In genomic region chr14:56844507-56844906, GRCm38 (mm10) we compare ENCODE assay signal across 13 mouse cellular contexts. TPM values are rescaled to one million over a fixed set of nuclear protein-coding genes. Genes with fewer than 3 reads are reported as not detected.
A peak's percentile ranks its signal among the peaks of the same experiment; 100 is the strongest.
DNase-seq lines count a peak whose midpoint lies in the region; ATAC-seq and TF ChIP-seq lines count a peak whose summit lies in the region.
"Had no signal": no experiment of that assay in that cellular context is flagged by ENCODE, and none has a peak within 500 bp of the region (broad histone marks: within the 10 kb centered on the region; RNA-seq: fewer than 3 reads in every experiment).

No protein-coding gene starts in this region.

- H3K9ac ChIP-seq in hindbrain, embryonic 13.5 days, result no peak overlapping the region
- no peak overlapping the region for H3K9ac ChIP-seq in hindbrain, embryonic 12.5 days
- H3K9ac ChIP-seq in forebrain, embryonic 12.5 days, result no peak overlapping the region
- no peak overlapping the region for H3K9ac ChIP-seq in midbrain, embryonic 15.5 days
- no peak overlapping the region for H3K9ac ChIP-seq in heart, embryonic 12.5 days
- H3K9ac ChIP-seq: limb, embryonic 15.5 days; stomach, embryonic 15.5 days had no signal

- no peaks in the 10 kb centered on the region for H3K4me1 ChIP-seq in hindbrain, embryonic 13.5 days (replicated peaks)
- 0 out of 2 replicates have a peak, but pooled peaks cover 5% of the 10 kb centered on the region for H3K4me1 ChIP-seq in hindbrain, embryonic 12.5 days
- peaks cover 6% of the 10 kb centered on the region for H3K4me1 ChIP-seq in forebrain, embryonic 12.5 days
- no peaks in the 10 kb centered on the region for H3K4me1 ChIP-seq in kidney, adult 2 months (ENCODE audit: control insufficient read depth, insufficient read depth, low read length)
- H3K4me1 ChIP-seq in midbrain, embryonic 15.5 days, result no peaks in the 10 kb centered on the region
- no peaks in the 10 kb centered on the region for H3K4me1 ChIP-seq in heart, embryonic 12.5 days (replicated peaks)
- H3K4me1 ChIP-seq: limb, embryonic 15.5 days; stomach, embryonic 15.5 days had no signal

- no peak overlapping the region for H3K4me3 ChIP-seq in hindbrain, embryonic 13.5 days
- no peak overlapping the region for H3K4me3 ChIP-seq in hindbrain, embryonic 12.5 days
- H3K4me3 ChIP-seq in forebrain, embryonic 12.5 days (replicated peaks), result no peak overlapping the region
- no peak overlapping the region for H3K4me3 ChIP-seq in kidney, adult 2 months (ENCODE audit: insufficient read depth, low read depth, low read length)
- no peak overlapping the region for H3K4me3 ChIP-seq in midbrain, embryonic 15.5 days
- no peak overlapping the region for H3K4me3 ChIP-seq in heart, embryonic 12.5 days
- H3K4me3 ChIP-seq: limb, embryonic 15.5 days; stomach, embryonic 15.5 days had no signal

- no peaks in the 10 kb centered on the region for H3K36me3 ChIP-seq in hindbrain, embryonic 13.5 days
- H3K36me3 ChIP-seq in hindbrain, embryonic 12.5 days, result no peaks in the 10 kb centered on the region
- H3K36me3 ChIP-seq in forebrain, embryonic 12.5 days (replicated peaks), result no peaks in the 10 kb centered on the region
- H3K36me3 ChIP-seq in kidney, adult 2 months (ENCODE audit: control insufficient read depth, insufficient read depth, low read length), result no peaks in the 10 kb centered on the region
- H3K36me3 ChIP-seq in midbrain, embryonic 15.5 days (replicated peaks), result no peaks in the 10 kb centered on the region
- no peaks in the 10 kb centered on the region for H3K36me3 ChIP-seq in heart, embryonic 12.5 days
- H3K36me3 ChIP-seq: limb, embryonic 15.5 days; stomach, embryonic 15.5 days had no signal

- ATAC-seq in hindbrain, embryonic 13.5 days (ENCODE audit: low FRiP score), result peak; percentile 81
- no peak for ATAC-seq in hindbrain, embryonic 12.5 days (ENCODE audit: low FRiP score)
- peak; percentile 65; the same call in 1 of the 2 replicates for ATAC-seq in forebrain, embryonic 12.5 days (ENCODE audit: low FRiP score)
- peak; percentile 92 for ATAC-seq in midbrain, embryonic 15.5 days (replicated peaks)
- ATAC-seq in heart, embryonic 12.5 days (ENCODE audit: insufficient number of reproducible peaks, low FRiP score), result no peak

- no peak for TF ChIP-seq CTCF in kidney, adult 2 months (conservative IDR thresholded peaks at IDR 0.05; ENCODE audit: insufficient read depth, insufficient read length, low read depth, low read length)

- no peak overlapping the region for H3K4me2 ChIP-seq in hindbrain, embryonic 13.5 days
- no peak overlapping the region for H3K4me2 ChIP-seq in hindbrain, embryonic 12.5 days (replicated peaks)
- H3K4me2 ChIP-seq in forebrain, embryonic 12.5 days, result no peak overlapping the region
- H3K4me2 ChIP-seq in midbrain, embryonic 15.5 days, result no peak overlapping the region
- no peak overlapping the region for H3K4me2 ChIP-seq in heart, embryonic 12.5 days
- H3K4me2 ChIP-seq: heart, embryonic 11.5 days; limb, embryonic 15.5 days; stomach, embryonic 15.5 days had no signal

- TF ChIP-seq POLR2A in kidney, adult 2 months (IDR thresholded peaks at IDR 0.05; ENCODE audit: low read depth, low read length), result no peak

- WGBS in hindbrain, embryonic 13.5 days, result 10% methylated on average over 2 of the region's 2 CpGs
- 15% methylated on average over 2 of the region's 2 CpGs for WGBS in hindbrain, embryonic 12.5 days
- 25% methylated on average over 2 of the region's 2 CpGs for WGBS in forebrain, embryonic 12.5 days
- WGBS in kidney, adult 2 months, result 18% methylated on average over 2 of the region's 2 CpGs
- 8% methylated on average over 2 of the region's 2 CpGs for WGBS in midbrain, embryonic 15.5 days
- WGBS in heart, embryonic 12.5 days, result 31% methylated on average over 2 of the region's 2 CpGs

- no peaks in the 10 kb centered on the region for H3K27me3 ChIP-seq in hindbrain, embryonic 13.5 days
- no peaks in the 10 kb centered on the region for H3K27me3 ChIP-seq in hindbrain, embryonic 12.5 days
- H3K27me3 ChIP-seq in forebrain, embryonic 12.5 days, result no peaks in the 10 kb centered on the region
- H3K27me3 ChIP-seq in kidney, adult 2 months (replicated peaks; ENCODE audit: control insufficient read depth, insufficient read depth, low read length), result no peaks in the 10 kb centered on the region
- H3K27me3 ChIP-seq in midbrain, embryonic 15.5 days (replicated peaks), result no peaks in the 10 kb centered on the region
- H3K27me3 ChIP-seq in heart, embryonic 12.5 days (replicated peaks), result no peaks in the 10 kb centered on the region
- H3K27me3 ChIP-seq: limb, embryonic 15.5 days; stomach, embryonic 15.5 days had no signal

- no peak overlapping the region for H3K27ac ChIP-seq in hindbrain, embryonic 13.5 days
- no peak overlapping the region for H3K27ac ChIP-seq in hindbrain, embryonic 12.5 days
- no peak overlapping the region for H3K27ac ChIP-seq in forebrain, embryonic 12.5 days
- peak overlapping the region; percentile 65; the same call in 1 of the 2 replicates for H3K27ac ChIP-seq in kidney, adult 2 months (ENCODE audit: insufficient read depth, low read depth, low read length)
- H3K27ac ChIP-seq in midbrain, embryonic 15.5 days, result no peak overlapping the region
- no peak overlapping the region for H3K27ac ChIP-seq in heart, embryonic 12.5 days (ENCODE audit: poor library complexity, severe bottlenecking)
- H3K27ac ChIP-seq: limb, embryonic 15.5 days; stomach, embryonic 15.5 days had no signal

- peak; percentile 69 for DNase-seq in kidney, adult 2 months
- no peak for DNase-seq in cerebellum, postnatal 14 days
- DNase-seq in MN1 (ENCODE audit: low spot score), result no peak
- DNase-seq: adrenal gland, postnatal 25 days; cerebellum, postnatal 10 days had no signal

- H3K9me3 ChIP-seq in hindbrain, embryonic 13.5 days, result no peaks in the 10 kb centered on the region
- H3K9me3 ChIP-seq in hindbrain, embryonic 12.5 days (replicated peaks), result no peaks in the 10 kb centered on the region
- H3K9me3 ChIP-seq in forebrain, embryonic 12.5 days, result no peaks in the 10 kb centered on the region
- H3K9me3 ChIP-seq in midbrain, embryonic 15.5 days, result no peaks in the 10 kb centered on the region
- no peaks in the 10 kb centered on the region; the same call in 1 of the 2 replicates for H3K9me3 ChIP-seq in heart, embryonic 12.5 days (replicated peaks)
- H3K9me3 ChIP-seq: limb, embryonic 15.5 days; stomach, embryonic 15.5 days had no signal

RNA-seq across cellular contexts. Expression of gene Zmym5, which starts 33.0 kb away (rescaled TPM):
- 33.7 and 36.3 TPM in 2 replicates for polyA plus RNA-seq in hindbrain, embryonic 13.5 days (2015; fragmentation: Nextera tagmentation; extraction: Ambion mirVana)
- 35.5 and 35.8 TPM in 2 replicates for polyA plus RNA-seq in hindbrain, embryonic 12.5 days (2016; fragmentation: Nextera tagmentation; extraction: Ambion mirVana)
- 32.4 and 33.2 TPM in 2 replicates for polyA plus RNA-seq in forebrain, embryonic 12.5 days (2016; fragmentation: Nextera tagmentation; extraction: Ambion mirVana)
- 7.1 and 8.4 TPM in 2 replicates for polyA plus RNA-seq in kidney, adult 2 months (2012; rRNA removed)
- polyA plus RNA-seq in midbrain, embryonic 15.5 days (2015; fragmentation: Nextera tagmentation; extraction: Ambion mirVana), result 30.9 and 35.8 TPM in 2 replicates
- polyA plus RNA-seq in heart, embryonic 12.5 days (2016; fragmentation: Nextera tagmentation; extraction: Ambion mirVana), result 19.1 and 21.7 TPM in 2 replicates

RNA-seq across cellular contexts. Expression of gene Zmym2, which starts 41.9 kb away (rescaled TPM):
- 70.1 and 77.0 TPM in 2 replicates for polyA plus RNA-seq in hindbrain, embryonic 13.5 days (2015; fragmentation: Nextera tagmentation; extraction: Ambion mirVana)
- 89.1 and 89.5 TPM in 2 replicates for polyA plus RNA-seq in hindbrain, embryonic 12.5 days (2016; fragmentation: Nextera tagmentation; extraction: Ambion mirVana)
- polyA plus RNA-seq in forebrain, embryonic 12.5 days (2016; fragmentation: Nextera tagmentation; extraction: Ambion mirVana), result 88.2 and 89.5 TPM in 2 replicates
- polyA plus RNA-seq in kidney, adult 2 months (2012; rRNA removed), result 7.6 and 9.5 TPM in 2 replicates
- polyA plus RNA-seq in midbrain, embryonic 15.5 days (2015; fragmentation: Nextera tagmentation; extraction: Ambion mirVana), result 61.4 and 65.0 TPM in 2 replicates
- polyA plus RNA-seq in heart, embryonic 12.5 days (2016; fragmentation: Nextera tagmentation; extraction: Ambion mirVana), result 38.9 and 46.2 TPM in 2 replicates

Comparison
In these comparisons a context has a peak if more than half of its experiments do, and no peak if none do; other contexts are left out.
1. ATAC-seq: peak in hindbrain, embryonic 13.5 days (single experiment), forebrain, embryonic 12.5 days (single experiment) and midbrain, embryonic 15.5 days (single experiment); none in hindbrain, embryonic 12.5 days (single experiment) and heart, embryonic 12.5 days (single experiment).